Mouse (Mus musculus): ENCODE data around the gene Hsd3b1.

DNA sequence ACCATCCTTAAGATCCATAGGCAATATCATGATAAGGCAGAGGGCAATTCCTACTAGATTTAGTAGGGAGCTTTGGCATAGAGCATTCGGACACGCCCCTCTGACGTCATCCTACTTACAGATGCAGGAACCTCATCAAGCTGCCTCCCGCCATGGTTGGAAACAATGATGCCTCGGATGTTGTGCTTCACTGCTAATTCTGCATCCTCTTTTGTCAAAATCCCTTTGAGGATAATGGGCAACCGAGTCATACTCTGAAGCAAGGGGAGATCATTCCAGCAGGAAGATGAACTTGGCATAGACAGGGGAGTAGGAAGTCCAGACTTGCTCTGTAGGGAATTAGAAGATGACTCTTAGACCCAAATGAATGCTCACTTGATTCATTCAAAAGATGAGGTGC, 20.6 kb upstream of the Hsd3b1 start:
- TF ChIP-seq CTCF (conservative IDR thresholded peaks at IDR 0.05; ENCODE audit: low read length) (no peak), POU5F1 (IDR thresholded peaks at IDR 0.05; ENCODE audit: borderline replicate concordance, low read length) (no peak)
